Mouse (Mus musculus): ENCODE data around the gene Prr5. TPM values are rescaled to one million over a fixed set of nuclear protein-coding genes. Genes with fewer than 3 reads are reported as not detected.

Gene Prr5
- polyA plus RNA-seq, 1 experiment from 2014 or later: 20.3 TPM

DNA sequence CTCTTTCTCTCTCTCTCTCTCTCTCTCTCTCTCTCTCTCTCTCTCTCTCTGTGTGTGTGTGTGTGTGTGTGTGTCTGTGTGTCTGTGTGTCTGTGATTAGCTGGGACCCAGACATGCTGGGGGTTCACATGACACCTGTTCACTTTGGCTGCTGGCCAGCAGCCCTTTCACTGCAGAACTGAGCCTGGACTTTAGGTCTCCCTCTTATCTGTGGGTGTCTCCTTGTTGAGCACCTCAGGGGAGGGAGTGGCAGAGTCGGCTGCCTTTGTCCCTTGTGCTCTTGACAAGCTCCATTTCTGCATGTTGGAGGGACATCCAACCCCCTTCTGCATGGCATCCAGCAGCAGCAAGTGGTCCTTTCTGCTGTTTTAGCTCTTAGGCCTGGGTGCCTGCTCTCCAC is 61.5 kb downstream of the Prr5 start:
- Histone ChIP-seq H3K4me1 (replicated peaks; ENCODE audit: control insufficient read depth, insufficient read depth) (peaks cover 3% of the 10 kb centered on the region; the same call in 1 of the 2 replicates), H3K9me3 (ENCODE audit: control insufficient read depth, low read length) (no peaks in the 10 kb centered on the region), H3K27ac (replicated peaks) (no peak overlapping the region), H3K27me3 (ENCODE audit: control insufficient read depth, insufficient read depth, low read length) (no peaks in the 10 kb centered on the region), H3K36me3 (ENCODE audit: control insufficient read depth, insufficient read depth, low read length) (no peaks in the 10 kb centered on the region), H3K4me2 (replicated peaks; ENCODE audit: low read depth) (no peak overlapping the region), H3K9ac (ENCODE audit: low read length) (no peak overlapping the region), H3K4me3 (ENCODE audit: low read depth, low read length) (no peak overlapping the region)
- 60% methylated on average over 1 of the region's 1 CpGs for WGBS
- DNase-seq (ENCODE audit: low spot score): peak; percentile 66
- peak; percentile 48 for ATAC-seq (ENCODE audit: low FRiP score, low TSS enrichment)
- no peak for TF ChIP-seq EP300 (optimal IDR thresholded peaks at IDR 0.05)
- TF ChIP-seq CTCF (IDR thresholded peaks at IDR 0.05; ENCODE audit: low read depth): no peak

DNA sequence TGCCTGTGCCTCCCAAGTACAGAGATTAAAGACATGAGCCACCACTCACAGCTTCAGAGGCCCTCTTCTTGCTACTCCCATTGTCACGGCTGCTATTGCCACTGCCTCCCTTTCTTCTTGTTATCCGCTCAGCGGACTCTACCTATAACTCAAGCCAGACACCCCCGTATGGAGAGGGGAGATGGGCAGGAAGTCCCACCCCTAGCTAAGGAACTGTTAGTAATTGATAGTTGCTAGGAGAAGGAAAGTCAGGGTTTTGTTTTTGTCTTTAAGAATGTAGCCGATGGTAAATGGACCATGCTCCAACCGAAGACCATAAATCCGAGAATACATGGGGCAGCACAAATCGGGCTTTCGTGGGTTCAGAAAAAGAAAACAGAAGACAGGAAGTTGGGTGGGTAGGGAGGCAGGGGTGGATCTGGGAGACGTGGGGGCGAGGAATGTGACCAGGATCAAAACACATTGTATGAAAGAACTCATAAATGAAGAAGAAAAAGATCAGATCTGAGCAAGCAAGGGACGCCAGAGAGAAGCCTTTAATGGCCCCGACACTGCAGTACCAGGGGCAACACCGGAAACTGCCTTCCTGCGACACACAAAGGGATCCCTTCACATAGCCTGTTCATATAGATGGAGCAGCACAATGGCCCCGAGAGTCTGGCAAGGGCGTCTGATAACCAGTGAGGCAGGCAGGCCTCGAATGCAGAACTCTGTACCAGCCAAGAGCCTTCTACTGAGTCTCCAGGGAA is 62.4 kb downstream of the Prr5 start:
- H3K27me3 ChIP-seq (ENCODE audit: control insufficient read depth, insufficient read depth, low read length): no peaks in the 10 kb centered on the region
- no peak for TF ChIP-seq CTCF (IDR thresholded peaks at IDR 0.05; ENCODE audit: low read depth)
- TF ChIP-seq EP300 (optimal IDR thresholded peaks at IDR 0.05): no peak
- no peak for DNase-seq (ENCODE audit: low spot score)
- H3K9me3 ChIP-seq (ENCODE audit: control insufficient read depth, low read length): no peaks in the 10 kb centered on the region
- H3K4me3 ChIP-seq (ENCODE audit: low read depth, low read length): no peak overlapping the region
- no peaks in the 10 kb centered on the region for H3K36me3 ChIP-seq (ENCODE audit: control insufficient read depth, insufficient read depth, low read length)
- no peak overlapping the region for H3K9ac ChIP-seq (ENCODE audit: low read length)
- no peak overlapping the region for H3K4me2 ChIP-seq (replicated peaks; ENCODE audit: low read depth)
- WGBS: 65% methylated on average over 18 of the region's 18 CpGs
- no peak for ATAC-seq (ENCODE audit: low FRiP score, low TSS enrichment)
- H3K27ac ChIP-seq (replicated peaks): no peak overlapping the region
- peaks cover 3% of the 10 kb centered on the region; the same call in 1 of the 2 replicates for H3K4me1 ChIP-seq (replicated peaks; ENCODE audit: control insufficient read depth, insufficient read depth)

DNA sequence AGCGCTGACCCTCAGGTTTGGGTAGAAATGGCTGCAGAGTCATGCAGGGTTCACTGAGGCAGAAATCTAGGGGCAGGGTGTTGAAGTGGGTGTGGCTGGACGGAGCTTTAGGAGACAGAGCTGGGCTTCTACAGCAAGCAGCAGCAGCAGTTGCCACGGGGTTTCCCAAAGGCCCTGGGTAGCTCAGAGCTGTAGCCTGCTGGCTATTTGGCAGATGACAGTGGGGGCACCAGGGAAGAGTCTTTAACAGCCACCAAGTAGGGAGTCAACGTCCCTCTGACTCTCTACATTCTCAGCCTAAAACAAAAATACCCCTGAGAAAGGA is 63.0 kb downstream of the Prr5 start:
- WGBS: 68% methylated on average over 4 of the region's 4 CpGs
- DNase-seq (ENCODE audit: low spot score): no peak
- Histone ChIP-seq H3K4me2 (replicated peaks; ENCODE audit: low read depth) (no peak overlapping the region), H3K9me3 (ENCODE audit: control insufficient read depth, low read length) (no peaks in the 10 kb centered on the region), H3K27ac (replicated peaks) (no peak overlapping the region), H3K9ac (ENCODE audit: low read length) (no peak overlapping the region), H3K4me3 (ENCODE audit: low read depth, low read length) (no peak overlapping the region), H3K36me3 (ENCODE audit: control insufficient read depth, insufficient read depth, low read length) (no peaks in the 10 kb centered on the region), H3K27me3 (ENCODE audit: control insufficient read depth, insufficient read depth, low read length) (no peaks in the 10 kb centered on the region), H3K4me1 (replicated peaks; ENCODE audit: control insufficient read depth, insufficient read depth) (peaks cover 3% of the 10 kb centered on the region; the same call in 1 of the 2 replicates)
- TF ChIP-seq CTCF (IDR thresholded peaks at IDR 0.05; ENCODE audit: low read depth): no peak
- no peak for TF ChIP-seq EP300 (optimal IDR thresholded peaks at IDR 0.05)
- no peak for ATAC-seq (ENCODE audit: low FRiP score, low TSS enrichment)

DNA sequence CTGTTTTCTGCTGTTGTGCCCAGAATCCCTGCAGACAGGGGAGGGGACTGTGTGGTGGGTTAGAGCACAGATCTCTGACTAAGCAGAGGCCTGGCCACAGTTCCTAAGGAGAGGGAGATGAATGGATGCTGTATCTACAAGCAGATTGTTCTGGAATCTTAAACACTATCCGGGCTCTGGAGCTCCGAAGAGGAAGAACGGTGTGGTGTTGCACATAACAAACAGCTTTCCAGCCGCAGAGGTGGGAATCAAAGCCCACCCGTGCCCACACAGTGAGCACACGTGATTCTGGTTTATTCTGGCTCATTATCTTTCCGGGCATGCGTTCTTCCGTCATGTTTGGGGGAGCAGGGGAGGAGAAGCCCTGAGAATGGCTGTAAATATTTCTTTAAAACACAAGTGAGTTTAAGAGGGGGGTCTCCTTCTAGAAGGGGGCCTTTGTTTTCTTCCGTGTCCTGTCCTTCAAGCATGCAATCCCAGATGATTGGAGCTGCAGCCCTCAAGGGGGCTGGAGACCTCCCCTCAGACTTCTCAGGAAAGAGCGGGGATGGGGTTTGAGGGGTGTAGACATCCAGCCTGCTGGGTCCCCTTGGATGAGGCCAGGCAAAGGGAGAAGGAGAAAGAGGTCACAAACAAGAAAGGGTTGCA is 67.0 kb downstream of the Prr5 start:
- H3K27ac ChIP-seq (replicated peaks): no peak overlapping the region
- H3K4me1 ChIP-seq (replicated peaks; ENCODE audit: control insufficient read depth, insufficient read depth): no peaks in the 10 kb centered on the region
- H3K36me3 ChIP-seq (ENCODE audit: control insufficient read depth, insufficient read depth, low read length): no peaks in the 10 kb centered on the region
- H3K27me3 ChIP-seq (ENCODE audit: control insufficient read depth, insufficient read depth, low read length): no peaks in the 10 kb centered on the region
- 69% methylated on average over 11 of the region's 11 CpGs for WGBS
- TF ChIP-seq CTCF (IDR thresholded peaks at IDR 0.05; ENCODE audit: low read depth): no peak
- no peak for TF ChIP-seq EP300 (optimal IDR thresholded peaks at IDR 0.05)
- H3K9me3 ChIP-seq (ENCODE audit: control insufficient read depth, low read length): no peaks in the 10 kb centered on the region
- no peak overlapping the region for H3K4me3 ChIP-seq (ENCODE audit: low read depth, low read length)
- ATAC-seq (ENCODE audit: low FRiP score, low TSS enrichment): no peak
- no peak overlapping the region for H3K9ac ChIP-seq (ENCODE audit: low read length)
- no peak for DNase-seq (ENCODE audit: low spot score)
- no peak overlapping the region for H3K4me2 ChIP-seq (replicated peaks; ENCODE audit: low read depth)

DNA sequence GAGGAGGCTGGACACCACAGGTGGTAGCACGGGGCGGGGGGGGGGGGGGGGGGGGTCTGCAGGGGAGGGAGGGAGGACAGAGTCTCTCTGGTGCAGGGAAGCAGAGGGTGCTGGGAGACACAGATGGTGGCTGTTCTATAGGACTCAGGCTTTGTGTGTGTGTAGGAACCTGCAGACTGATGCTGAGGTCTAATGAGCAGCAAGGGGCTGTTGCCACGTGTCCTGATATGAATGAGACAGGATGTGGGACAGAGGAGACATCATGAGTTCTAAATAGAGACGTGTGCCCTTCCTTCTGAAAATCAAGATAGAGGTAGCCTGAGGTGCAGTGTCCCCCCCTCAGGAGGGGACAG is 67.5 kb downstream of the Prr5 start:
- H3K4me2 ChIP-seq (replicated peaks; ENCODE audit: low read depth): no peak overlapping the region
- no peak for TF ChIP-seq EP300 (optimal IDR thresholded peaks at IDR 0.05)
- TF ChIP-seq CTCF (IDR thresholded peaks at IDR 0.05; ENCODE audit: low read depth): no peak
- no peak overlapping the region for H3K4me3 ChIP-seq (ENCODE audit: low read depth, low read length)

DNA sequence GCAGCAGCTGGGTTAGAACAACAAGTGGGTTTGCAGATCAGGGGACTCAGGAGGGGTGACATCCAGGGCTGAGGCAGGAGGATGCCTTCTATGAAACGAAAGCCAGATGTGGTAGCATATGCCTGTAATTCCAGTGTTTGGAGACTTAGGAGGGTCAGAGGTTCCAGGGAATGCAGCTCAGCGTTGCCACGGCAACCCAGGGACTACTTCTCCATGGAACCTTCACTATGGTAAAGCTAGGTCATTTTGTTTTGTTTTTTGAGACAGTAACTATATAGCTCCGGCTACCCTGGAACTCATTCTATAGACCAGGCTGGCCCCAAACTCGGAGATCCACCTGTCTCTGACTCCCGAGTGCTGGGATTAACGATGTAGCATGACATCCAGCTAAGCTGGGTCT is 68.8 kb downstream of the Prr5 start:
- no peak for DNase-seq (ENCODE audit: low spot score)
- Histone ChIP-seq H3K9me3 (ENCODE audit: control insufficient read depth, low read length) (no peaks in the 10 kb centered on the region), H3K4me3 (ENCODE audit: low read depth, low read length) (no peak overlapping the region), H3K9ac (ENCODE audit: low read length) (no peak overlapping the region), H3K36me3 (ENCODE audit: control insufficient read depth, insufficient read depth, low read length) (no peaks in the 10 kb centered on the region), H3K27ac (replicated peaks) (no peak overlapping the region), H3K4me1 (replicated peaks; ENCODE audit: control insufficient read depth, insufficient read depth) (no peaks in the 10 kb centered on the region), H3K27me3 (ENCODE audit: control insufficient read depth, insufficient read depth, low read length) (no peaks in the 10 kb centered on the region), H3K4me2 (replicated peaks; ENCODE audit: low read depth) (no peak overlapping the region)
- WGBS: 87% methylated on average over 7 of the region's 7 CpGs
- ATAC-seq (ENCODE audit: low FRiP score, low TSS enrichment): no peak
- no peak for TF ChIP-seq CTCF (IDR thresholded peaks at IDR 0.05; ENCODE audit: low read depth)
- TF ChIP-seq EP300 (optimal IDR thresholded peaks at IDR 0.05): no peak

More for the DNA sequence above, 67.5 kb downstream of the Prr5 start:
- ATAC-seq (ENCODE audit: low FRiP score, low TSS enrichment): no peak
- H3K9ac ChIP-seq (ENCODE audit: low read length): no peak overlapping the region
- WGBS: 62% methylated on average over 2 of the region's 4 CpGs
- H3K4me1 ChIP-seq (replicated peaks; ENCODE audit: control insufficient read depth, insufficient read depth): no peaks in the 10 kb centered on the region
- DNase-seq (ENCODE audit: low spot score): no peak
- H3K36me3 ChIP-seq (ENCODE audit: control insufficient read depth, insufficient read depth, low read length): no peaks in the 10 kb centered on the region
- no peak overlapping the region for H3K27ac ChIP-seq (replicated peaks)
- H3K9me3 ChIP-seq (ENCODE audit: control insufficient read depth, low read length): no peaks in the 10 kb centered on the region
- no peaks in the 10 kb centered on the region for H3K27me3 ChIP-seq (ENCODE audit: control insufficient read depth, insufficient read depth, low read length)
